Mouse (Mus musculus): ENCODE results near the gene Rasa4.

DNA sequence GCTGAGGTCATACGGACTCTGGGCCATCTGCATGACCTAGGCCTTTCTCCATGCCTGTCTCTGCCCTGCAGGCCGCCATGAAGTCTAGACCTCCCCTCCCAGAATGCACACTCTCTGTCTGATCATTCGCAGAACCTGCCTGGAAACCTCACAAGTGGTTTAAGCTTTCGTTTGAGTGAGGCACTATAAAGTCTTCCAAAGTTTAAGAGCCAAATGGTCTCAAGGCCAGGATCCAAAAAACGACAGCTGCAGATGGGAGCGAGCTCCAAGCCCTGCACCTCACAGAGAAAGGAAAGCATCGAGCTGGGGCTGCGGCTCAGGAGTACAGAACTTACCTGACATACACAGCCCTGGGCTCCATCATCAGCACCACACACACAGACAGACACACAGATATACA lies 68.6 kb downstream of the Rasa4 start:
- TF ChIP-seq POLR2A (IDR thresholded peaks at IDR 0.05; ENCODE audit: low read depth, low read length) = no peak
- no peak for TF ChIP-seq CTCF (IDR thresholded peaks at IDR 0.05; ENCODE audit: extremely low read depth, insufficient read depth, insufficient read length, insufficient replicate concordance)
